Mouse (Mus musculus): Measurements from ENCODE around the gene Rd3l. TPM values are rescaled to one million over a fixed set of nuclear protein-coding genes. Genes with fewer than 3 reads are reported as not detected.

Gene Rd3l
- polyA plus RNA-seq, 1 experiment from 2014 or later = not detected

GRCm38 (mm10) chr12:111936706-111937550 is 44.2 kb downstream of the Rd3l start:
- peak overlapping the region; percentile 38 for H3K4me2 ChIP-seq
- peak overlapping the region; percentile 89 for H3K27ac ChIP-seq
- H3K27me3 ChIP-seq = no peaks in the 10 kb centered on the region
- no peak overlapping the region for H3K4me3 ChIP-seq (replicated peaks)
- peak; percentile 73 for ATAC-seq (replicated peaks; ENCODE audit: low FRiP score)
- no peaks in the 10 kb centered on the region for H3K9me3 ChIP-seq (replicated peaks)
- no peaks in the 10 kb centered on the region for H3K36me3 ChIP-seq
- 39% methylated on average over 24 of the region's 24 CpGs for WGBS
- H3K4me1 ChIP-seq = peaks cover 65% of the 10 kb centered on the region
- no peak overlapping the region for H3K9ac ChIP-seq

DNA sequence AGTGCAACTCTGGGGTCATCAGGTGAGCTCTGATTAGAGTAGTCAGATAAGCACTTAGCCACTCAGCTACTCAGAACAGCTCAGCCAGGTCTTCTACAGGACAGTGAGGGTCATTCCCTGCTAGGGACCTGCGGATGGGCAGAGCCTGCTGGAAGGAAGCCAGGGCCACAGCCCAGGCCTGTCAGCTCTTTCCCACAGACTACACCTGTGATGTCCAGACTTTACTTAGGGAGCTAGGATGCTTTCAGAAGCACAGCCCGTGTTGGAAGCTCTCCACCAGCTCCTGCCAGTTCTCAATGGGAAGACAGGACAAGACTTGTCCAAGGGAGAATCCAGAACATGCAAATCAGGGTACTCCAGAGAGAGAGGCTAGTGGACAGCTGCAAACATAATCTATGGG is 47.1 kb downstream of the Rd3l start:
- no peak overlapping the region for H3K9ac ChIP-seq
- no peaks in the 10 kb centered on the region for H3K36me3 ChIP-seq
- H3K4me3 ChIP-seq (replicated peaks) = no peak overlapping the region
- ATAC-seq (replicated peaks; ENCODE audit: low FRiP score) = no peak
- no peak overlapping the region for H3K4me2 ChIP-seq
- H3K9me3 ChIP-seq (replicated peaks) = no peaks in the 10 kb centered on the region
- H3K4me1 ChIP-seq = peaks cover 67% of the 10 kb centered on the region
- H3K27me3 ChIP-seq = no peaks in the 10 kb centered on the region
- WGBS = 65% methylated on average over 2 of the region's 2 CpGs
- peak overlapping the region; percentile 76 for H3K27ac ChIP-seq

DNA sequence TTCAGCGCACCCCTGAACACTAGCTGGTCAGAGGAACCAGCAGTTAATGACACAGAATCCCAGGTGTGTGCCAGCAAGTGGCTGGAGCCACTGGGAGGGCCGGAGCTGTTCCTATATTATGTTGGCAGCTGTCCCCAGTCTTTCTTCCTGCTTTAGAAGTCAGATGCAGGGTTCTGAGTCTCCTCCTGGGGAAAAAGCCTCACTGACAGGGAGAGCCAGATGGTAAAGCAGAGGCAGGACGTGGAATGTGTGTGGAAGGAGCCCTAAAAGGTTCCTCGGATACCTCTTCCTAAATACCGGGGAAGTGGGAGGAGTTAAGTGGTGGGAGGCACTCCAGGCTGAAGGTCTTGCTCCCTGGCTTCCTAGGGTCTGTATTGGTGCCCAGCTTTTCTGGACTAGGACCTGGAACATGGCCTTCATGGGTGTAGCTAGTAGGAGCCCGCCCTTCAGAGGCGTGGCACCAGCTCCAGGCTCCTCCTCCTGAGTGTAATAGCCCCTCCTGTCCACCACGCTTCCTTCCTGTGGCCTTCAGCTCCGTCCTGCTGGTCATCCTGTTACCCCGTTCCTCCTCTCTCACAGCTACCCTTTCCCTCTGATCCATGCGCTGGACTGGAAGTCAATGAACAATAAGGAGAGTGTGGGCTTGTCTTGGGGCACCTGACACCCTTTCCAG is 47.9 kb downstream of the Rd3l start:
- no peaks in the 10 kb centered on the region for H3K27me3 ChIP-seq
- no peak overlapping the region for H3K9ac ChIP-seq
- peaks cover 59% of the 10 kb centered on the region for H3K4me1 ChIP-seq
- H3K27ac ChIP-seq = peak overlapping the region; percentile 76
- no peak overlapping the region for H3K4me2 ChIP-seq
- H3K9me3 ChIP-seq (replicated peaks) = no peaks in the 10 kb centered on the region
- H3K4me3 ChIP-seq (replicated peaks) = no peak overlapping the region
- 39% methylated on average over 11 of the region's 11 CpGs for WGBS
- ATAC-seq (replicated peaks; ENCODE audit: low FRiP score) = peak; percentile 50
- H3K36me3 ChIP-seq = no peaks in the 10 kb centered on the region

DNA sequence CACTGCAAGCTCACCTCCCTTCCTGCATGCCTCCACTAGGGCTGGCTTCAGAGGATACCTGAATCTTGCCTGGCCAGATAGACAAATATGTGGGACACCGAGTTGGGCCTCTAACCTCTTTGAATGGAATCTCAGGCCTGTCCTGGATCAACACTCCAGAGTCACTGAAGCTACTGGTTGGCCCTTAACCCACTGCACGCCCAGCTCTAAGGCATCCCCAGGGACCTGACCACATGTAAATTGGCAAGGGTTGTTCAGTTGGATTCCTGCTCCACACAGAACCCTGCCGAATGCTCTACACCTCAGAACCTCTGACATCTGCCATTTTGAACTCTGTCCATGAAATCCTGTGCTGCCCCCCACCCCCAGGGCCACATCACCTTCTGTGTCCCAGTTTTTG is 48.6 kb downstream of the Rd3l start:
- Histone ChIP-seq H3K9ac (no peak overlapping the region), H3K4me2 (no peak overlapping the region), H3K36me3 (no peaks in the 10 kb centered on the region), H3K27ac (peak overlapping the region; percentile 76), H3K4me1 (peaks cover 53% of the 10 kb centered on the region), H3K9me3 (replicated peaks) (no peaks in the 10 kb centered on the region), H3K4me3 (replicated peaks) (no peak overlapping the region), H3K27me3 (no peaks in the 10 kb centered on the region)
- ATAC-seq (replicated peaks; ENCODE audit: low FRiP score) = no peak
- 46% methylated on average over 3 of the region's 3 CpGs for WGBS

- no peaks in the 10 kb centered on the region for H3K9me3 ChIP-seq (replicated peaks)
- no peak overlapping the region for H3K4me2 ChIP-seq
- H3K27ac ChIP-seq = peak overlapping the region; percentile 48; the same call in 1 of the 2 replicates
- no peak for ATAC-seq (replicated peaks; ENCODE audit: low FRiP score)
- WGBS = 75% methylated on average over 9 of the region's 9 CpGs
- H3K36me3 ChIP-seq = no peaks in the 10 kb centered on the region
- H3K9ac ChIP-seq = no peak overlapping the region
- no peak overlapping the region for H3K4me3 ChIP-seq (replicated peaks)
- H3K27me3 ChIP-seq = no peaks in the 10 kb centered on the region
- H3K4me1 ChIP-seq = peaks cover 43% of the 10 kb centered on the region
Measured at GRCm38 (mm10) chr12:111931411-111932025, 49.6 kb downstream of the Rd3l start.

Other genes with a start within 250 kb of the Rd3l start
- gene Klc1, start 222.5 kb downstream of the Rd3l start, polyA plus RNA-seq (2015; fragmentation: Nextera tagmentation; extraction: Ambion mirVana) = 81.8 and 98.5 TPM in 2 replicates
- gene Xrcc3, start 167.4 kb downstream of the Rd3l start, polyA plus RNA-seq (2015; fragmentation: Nextera tagmentation; extraction: Ambion mirVana) = 14.0 and 14.3 TPM in 2 replicates
- gene Zfyve21, start 167.1 kb downstream of the Rd3l start, polyA plus RNA-seq (2015; fragmentation: Nextera tagmentation; extraction: Ambion mirVana) = 117 and 125 TPM in 2 replicates
- gene Ppp1r13b, start 73.2 kb downstream of the Rd3l start, polyA plus RNA-seq (2015; fragmentation: Nextera tagmentation; extraction: Ambion mirVana) = 14.5 and 18.5 TPM in 2 replicates
- 785 and 879 TPM in 2 replicates for gene Atp5mpl, start 14.3 kb downstream of the Rd3l start, polyA plus RNA-seq (2015; fragmentation: Nextera tagmentation; extraction: Ambion mirVana)
- 0.47 and 0.57 TPM in 2 replicates for gene Tdrd9, start 9.8 kb downstream of the Rd3l start, polyA plus RNA-seq (2015; fragmentation: Nextera tagmentation; extraction: Ambion mirVana)
- 1.9 and 3.1 TPM in 2 replicates for gene Aspg, start 125.4 kb upstream of the Rd3l start, polyA plus RNA-seq (2015; fragmentation: Nextera tagmentation; extraction: Ambion mirVana)
- gene Kif26a, start 164.9 kb upstream of the Rd3l start, polyA plus RNA-seq (2015; fragmentation: Nextera tagmentation; extraction: Ambion mirVana) = 3.6 and 4.5 TPM in 2 replicates